Mouse (Mus musculus) ES-E14 (cell line): Measurements from ENCODE around the gene Olfr965.

Source experiments
- CHD2 ChIP-seq: IDR thresholded peaks from 2 replicates; pipeline ENCODE4 v1.6.1; 2014; ENCODE audit warnings: mild to moderate bottlenecking, low read depth, low read length, inconsistent platforms
- MAFK ChIP-seq: IDR thresholded peaks from 2 replicates; pipeline ENCODE4 v1.6.1; 2014; ENCODE audit warnings: mild to moderate bottlenecking, low read depth, low read length, inconsistent platforms; ENCODE audit not compliant: insufficient read depth
- ZC3H11A ChIP-seq: IDR thresholded peaks from 2 replicates; pipeline ENCODE4 v1.6.1; 2012; ENCODE audit warnings: low read depth, mild to moderate bottlenecking, inconsistent platforms, low read length, borderline replicate concordance

GRCm38 (mm10) chr9:39730678-39731077 lies 19.5 kb downstream of the Olfr965 start, which contains the start of gene Olfr150:
- TF ChIP-seq MAFK: no peak
- TF ChIP-seq CHD2: no peak
- TF ChIP-seq ZC3H11A: no peak
